Mouse (Mus musculus) granulocyte monocyte progenitor cell, adult 5-6 weeks (primary cell): Measurements from ENCODE around the gene Tns4. TPM values are rescaled to one million over a fixed set of nuclear protein-coding genes. Genes with fewer than 3 reads are reported as not detected.
A peak's percentile ranks its signal among the peaks of the same experiment; 100 is the strongest.

Experiments used
- ATAC-seq: replicated peaks from 2 replicates; pipeline ENCODE4 v1.8.0; 2016; ENCODE audit warnings: mild to moderate bottlenecking, moderate TSS enrichment, inconsistent platforms; ENCODE audit not compliant: poor library complexity, severe bottlenecking
- total RNA-seq, 2 experiments: library from RNA; stranded (forward) in 1 of 2; stranded (reverse) in 1 of 2; fragments of 200-712, 200-1000 nt in 1 of 2; fragments of >200 nt in 1 of 2; fragmentation: Nextera tagmentation in 1 of 2; gene quantifications; 2 replicates each; pipeline ENCODE4 v1.2.3; 2014 to 2017

Gene Tns4
- total RNA-seq, 2 experiments from 2014 or later = 0.62 to 2.8 TPM

GRCm38 (mm10) chr11:99118963-99119362 is 29.9 kb upstream of the Tns4 start:
- ATAC-seq = no peak

- ATAC-seq = no peak
Measured at GRCm38 (mm10) chr11:99118420-99118819, 29.3 kb upstream of the Tns4 start.

GRCm38 (mm10) chr11:99117907-99118306 is 28.8 kb upstream of the Tns4 start:
- ATAC-seq = no peak

GRCm38 (mm10) chr11:99115940-99116339 is 26.8 kb upstream of the Tns4 start:
- no peak for ATAC-seq

GRCm38 (mm10) chr11:99113111-99113510 is 24.0 kb upstream of the Tns4 start:
- ATAC-seq = no peak

GRCm38 (mm10) chr11:99112700-99113099 is 23.6 kb upstream of the Tns4 start:
- no peak for ATAC-seq

- no peak for ATAC-seq
Measured at GRCm38 (mm10) chr11:99111631-99112030, 22.5 kb upstream of the Tns4 start.

- ATAC-seq = no peak
Measured at GRCm38 (mm10) chr11:99111155-99111554, 22.0 kb upstream of the Tns4 start.

GRCm38 (mm10) chr11:99110370-99111110 is 21.4 kb upstream of the Tns4 start:
- ATAC-seq = no peak; the same call in 1 of the 2 replicates

GRCm38 (mm10) chr11:99108296-99108695 is 19.2 kb upstream of the Tns4 start:
- no peak for ATAC-seq

- ATAC-seq = peak; percentile 14; the same call in 1 of the 2 replicates
Measured at GRCm38 (mm10) chr11:99105981-99106726, 17.0 kb upstream of the Tns4 start.

GRCm38 (mm10) chr11:99104609-99105410 is 15.7 kb upstream of the Tns4 start:
- ATAC-seq = peak; percentile 60

GRCm38 (mm10) chr11:99102575-99103270 is 13.6 kb upstream of the Tns4 start:
- ATAC-seq = peak; percentile 52

- no peak for ATAC-seq
Measured at GRCm38 (mm10) chr11:99101693-99102092, 12.6 kb upstream of the Tns4 start.

GRCm38 (mm10) chr11:99100215-99100614 is 11.1 kb upstream of the Tns4 start:
- ATAC-seq = no peak

- no peak for ATAC-seq
Measured at GRCm38 (mm10) chr11:99099516-99099915, 10.4 kb upstream of the Tns4 start.

- ATAC-seq = no peak
Measured at GRCm38 (mm10) chr11:99098924-99099323, 9.8 kb upstream of the Tns4 start.

GRCm38 (mm10) chr11:99096996-99097774 is 8.1 kb upstream of the Tns4 start:
- ATAC-seq = no peak

GRCm38 (mm10) chr11:99096417-99096816 is 7.3 kb upstream of the Tns4 start:
- no peak for ATAC-seq
